Mouse (Mus musculus) limb, embryonic 12.5 days (tissue): ENCODE data around the gene Tha1. TPM values are rescaled to one million over a fixed set of nuclear protein-coding genes. Genes with fewer than 3 reads are reported as not detected.

Experiments used
- ATAC-seq: fragments of 200-750 bp; cut with Nextera tagmentation; 2 replicates; pipeline ENCODE4 v1.8.0; 2017; ENCODE audit warnings: low read depth, moderate TSS enrichment; ENCODE audit not compliant: insufficient number of reproducible peaks, insufficient read depth, low FRiP score, low TSS enrichment
- H3K27ac ChIP-seq: fragments of 300-500 bp; sonication (generic); 2 replicates; pipeline ENCODE4 v1.5.1; 2016; ENCODE audit warnings: mild to moderate bottlenecking, moderate library complexity
- H3K27me3 ChIP-seq: fragments of 300-500 bp; sonication (generic); 2 replicates; pipeline ENCODE4 v1.6.1; 2016; ENCODE audit warnings: mild to moderate bottlenecking, moderate library complexity
- H3K36me3 ChIP-seq: fragments of 300-500 bp; sonication (generic); 2 replicates; pipeline ENCODE4 v1.6.1; 2016; ENCODE audit warnings: mild to moderate bottlenecking, moderate library complexity
- H3K4me1 ChIP-seq: fragments of 300-500 bp; sonication (generic); replicated peaks from 2 replicates; pipeline ENCODE4 v1.6.1; 2016
- H3K4me2 ChIP-seq: fragments of 300-500 bp; sonication (generic); 2 replicates; pipeline ENCODE4 v1.6.1; 2016; ENCODE audit warnings: mild to moderate bottlenecking, moderate library complexity
- H3K4me3 ChIP-seq: fragments of 300-500 bp; sonication (generic); replicated peaks from 2 replicates; pipeline ENCODE4 v1.5.1; 2016; ENCODE audit warnings: mild to moderate bottlenecking
- H3K9ac ChIP-seq: fragments of 300-500 bp; sonication (generic); replicated peaks from 2 replicates; pipeline ENCODE4 v1.6.1; 2016; ENCODE audit warnings: mild to moderate bottlenecking, moderate library complexity
- H3K9me3 ChIP-seq: fragments of 300-500 bp; sonication (generic); 2 replicates; pipeline ENCODE4 v1.6.1; 2016; ENCODE audit warnings: mild to moderate bottlenecking, moderate library complexity
- WGBS: fragments of 180-500 bp; shearing (Covaris S2); methylation state at CpG from one replicate; pipeline ENCODE4 v1.1.7; 2016; 5-methylcytosine and 5-hydroxymethylcytosine counted together
- polyA plus RNA-seq: library from polyadenylated mRNA; unstranded; fragments of >200 nt; fragmentation: Nextera tagmentation; extraction: Ambion mirVana; gene quantifications from 2 replicates; pipeline ENCODE4 v1.2.1, GENCODE M21; 2016

The Tha1 gene
- polyA plus RNA-seq, 1 experiment from 2014 or later: 1.9 TPM

GRCm38 (mm10) chr11:117865988-117866387, 7.3 kb downstream of the Tha1 start:
- no peak overlapping the region for H3K9ac ChIP-seq
- H3K4me3 ChIP-seq: no peak overlapping the region
- H3K9me3 ChIP-seq: no peaks in the 10 kb centered on the region
- H3K27me3 ChIP-seq: peaks cover 47% of the 10 kb centered on the region
- no peak overlapping the region for H3K4me2 ChIP-seq
- peaks cover 3% of the 10 kb centered on the region; the same call in 1 of the 2 replicates for H3K4me1 ChIP-seq
- H3K27ac ChIP-seq: no peak overlapping the region
- WGBS: 49% methylated on average over 6 of the region's 6 CpGs
- no peaks in the 10 kb centered on the region for H3K36me3 ChIP-seq
- no peak for ATAC-seq

GRCm38 (mm10) chr11:117864805-117865204, 8.5 kb downstream of the Tha1 start:
- Histone ChIP-seq H3K4me3 (no peak overlapping the region), H3K27ac (no peak overlapping the region), H3K27me3 (peaks cover 59% of the 10 kb centered on the region), H3K36me3 (no peaks in the 10 kb centered on the region), H3K4me2 (no peak overlapping the region), H3K9me3 (no peaks in the 10 kb centered on the region), H3K9ac (no peak overlapping the region; the same call in 1 of the 2 replicates), H3K4me1 (peaks cover 12% of the 10 kb centered on the region)
- WGBS: 52% methylated on average over 2 of the region's 2 CpGs
- no peak for ATAC-seq

GRCm38 (mm10) chr11:117863174-117863856, 10.0 kb downstream of the Tha1 start:
- WGBS: 31% methylated on average over 11 of the region's 11 CpGs
- H3K4me3 ChIP-seq: no peak overlapping the region
- no peak overlapping the region for H3K9ac ChIP-seq
- H3K36me3 ChIP-seq: no peaks in the 10 kb centered on the region; the same call in 1 of the 2 replicates
- no peaks in the 10 kb centered on the region for H3K9me3 ChIP-seq
- peaks cover 14% of the 10 kb centered on the region for H3K4me1 ChIP-seq
- ATAC-seq: no peak
- H3K27me3 ChIP-seq: peaks cover 74% of the 10 kb centered on the region
- H3K4me2 ChIP-seq: no peak overlapping the region
- no peak overlapping the region for H3K27ac ChIP-seq

GRCm38 (mm10) chr11:117860601-117861000, 12.7 kb downstream of the Tha1 start, which contains the start of gene Tmem235:
Gene Tmem235, plus strand, starts transcription at chr11:117860752.
- no peak for ATAC-seq
- Histone ChIP-seq H3K27me3 (peaks cover 67% of the 10 kb centered on the region), H3K9me3 (no peaks in the 10 kb centered on the region), H3K4me2 (peak within 1 kb of the TSS; percentile 30), H3K9ac (peak within 1 kb of the TSS; percentile 23; the same call in 1 of the 2 replicates), H3K4me1 (peaks cover 14% of the 10 kb centered on the region), H3K4me3 (peak within 1 kb of the TSS; percentile 11), H3K27ac (no peak within 1 kb of the TSS), H3K36me3 (peaks cover 23% of the 10 kb centered on the region)
- WGBS: 3% methylated on average over 23 of the region's 23 CpGs

- Histone ChIP-seq H3K27me3 (peaks cover 51% of the 10 kb centered on the region), H3K9ac (no peak overlapping the region), H3K4me2 (no peak overlapping the region), H3K36me3 (peaks cover 45% of the 10 kb centered on the region), H3K4me1 (peaks cover 12% of the 10 kb centered on the region), H3K4me3 (no peak overlapping the region), H3K9me3 (no peaks in the 10 kb centered on the region), H3K27ac (no peak overlapping the region)
- WGBS: 45% methylated on average over 3 of the region's 3 CpGs
- ATAC-seq: no peak
Measured at GRCm38 (mm10) chr11:117858392-117858791, 14.9 kb downstream of the Tha1 start.

GRCm38 (mm10) chr11:117857462-117857861, 15.8 kb downstream of the Tha1 start:
- no peaks in the 10 kb centered on the region for H3K9me3 ChIP-seq
- H3K4me3 ChIP-seq: no peak overlapping the region
- WGBS: 94% methylated on average over 10 of the region's 10 CpGs
- no peak overlapping the region for H3K27ac ChIP-seq
- peaks cover 42% of the 10 kb centered on the region for H3K27me3 ChIP-seq
- peaks cover 54% of the 10 kb centered on the region for H3K36me3 ChIP-seq
- no peak for ATAC-seq
- H3K4me2 ChIP-seq: no peak overlapping the region
- peaks cover 12% of the 10 kb centered on the region for H3K4me1 ChIP-seq
- no peak overlapping the region for H3K9ac ChIP-seq

GRCm38 (mm10) chr11:117855975-117856374, 17.3 kb downstream of the Tha1 start:
- Histone ChIP-seq H3K4me1 (peaks cover 12% of the 10 kb centered on the region), H3K36me3 (peaks cover 64% of the 10 kb centered on the region), H3K27me3 (peaks cover 27% of the 10 kb centered on the region), H3K27ac (no peak overlapping the region), H3K4me2 (no peak overlapping the region), H3K9me3 (no peaks in the 10 kb centered on the region), H3K4me3 (no peak overlapping the region), H3K9ac (no peak overlapping the region)
- WGBS: 85% methylated on average over 1 of the region's 1 CpGs
- no peak for ATAC-seq

- H3K27ac ChIP-seq: no peak overlapping the region
- H3K4me2 ChIP-seq: no peak overlapping the region
- H3K27me3 ChIP-seq: peaks cover 21% of the 10 kb centered on the region
- peaks cover 10% of the 10 kb centered on the region for H3K4me1 ChIP-seq
- no peak overlapping the region for H3K4me3 ChIP-seq
- H3K9ac ChIP-seq: no peak overlapping the region
- H3K9me3 ChIP-seq: no peaks in the 10 kb centered on the region
- peaks cover 64% of the 10 kb centered on the region for H3K36me3 ChIP-seq
- ATAC-seq: no peak
- WGBS: 96% methylated on average over 5 of the region's 5 CpGs
Measured at GRCm38 (mm10) chr11:117855360-117855759, 17.9 kb downstream of the Tha1 start.

- Histone ChIP-seq H3K9me3 (no peaks in the 10 kb centered on the region), H3K27ac (no peak overlapping the region), H3K9ac (no peak overlapping the region), H3K36me3 (peaks cover 64% of the 10 kb centered on the region), H3K4me2 (no peak overlapping the region), H3K4me1 (peaks cover 13% of the 10 kb centered on the region), H3K27me3 (peaks cover 10% of the 10 kb centered on the region), H3K4me3 (no peak overlapping the region)
- no peak for ATAC-seq
- WGBS: 96% methylated on average over 9 of the region's 9 CpGs
Measured at GRCm38 (mm10) chr11:117854241-117854640, 19.0 kb downstream of the Tha1 start.

- H3K27me3 ChIP-seq: no peaks in the 10 kb centered on the region
- no peaks in the 10 kb centered on the region for H3K9me3 ChIP-seq
- no peak overlapping the region for H3K4me2 ChIP-seq
- H3K4me3 ChIP-seq: no peak overlapping the region
- H3K4me1 ChIP-seq: peaks cover 19% of the 10 kb centered on the region
- H3K9ac ChIP-seq: no peak overlapping the region
- H3K36me3 ChIP-seq: peaks cover 61% of the 10 kb centered on the region
- ATAC-seq: no peak
- 85% methylated on average over 3 of the region's 3 CpGs for WGBS
- no peak overlapping the region for H3K27ac ChIP-seq
Measured at GRCm38 (mm10) chr11:117852875-117853274, 20.4 kb downstream of the Tha1 start.

GRCm38 (mm10) chr11:117848985-117849671, 24.2 kb downstream of the Tha1 start, which contains the start of gene Birc5:
Gene Birc5, plus strand, starts transcription at chr11:117849251.
- 1% methylated on average over 50 of the region's 51 CpGs for WGBS

More at GRCm38 (mm10) chr11:117848985-117849671, 24.2 kb downstream of the Tha1 start, which contains the start of gene Birc5:
- Histone ChIP-seq H3K4me3 (peak within 1 kb of the TSS; percentile 71), H3K4me2 (peak within 1 kb of the TSS; percentile 86), H3K27ac (peak within 1 kb of the TSS; percentile 94), H3K27me3 (no peaks in the 10 kb centered on the region), H3K9ac (peak within 1 kb of the TSS; percentile 80), H3K4me1 (peaks cover 24% of the 10 kb centered on the region), H3K9me3 (no peaks in the 10 kb centered on the region), H3K36me3 (peaks cover 26% of the 10 kb centered on the region)
- ATAC-seq: peak; percentile 92
